Mouse (Mus musculus) liver, postnatal 0 days (tissue): ENCODE data around the gene Npat. TPM values are rescaled to one million over a fixed set of nuclear protein-coding genes. Genes with fewer than 3 reads are reported as not detected.

ENCODE experiments used
- ATAC-seq: fragments of 200-750 bp; cut with Nextera tagmentation; 2 replicates; pipeline ENCODE4 v1.8.0; 2017; ENCODE audit warnings: mild to moderate bottlenecking, moderate library complexity
- DNase-seq: peaks from one replicate; pipeline ENCODE4 v3.0.0-alpha.2; 2016
- H3K27ac ChIP-seq: fragments of 300-500 bp; sonication (generic); 2 replicates; pipeline ENCODE4 v1.5.1; 2014; ENCODE audit warnings: antibody characterized with exemption, moderate library complexity, mild to moderate bottlenecking, low read depth
- H3K27me3 ChIP-seq: fragments of 300-500 bp; sonication (generic); 2 replicates; pipeline ENCODE4 v1.6.1; 2014; ENCODE audit warnings: low read length, control low read depth, mixed read lengths; ENCODE audit not compliant: insufficient read depth
- H3K36me3 ChIP-seq: fragments of 300-500 bp; sonication (generic); replicated peaks from 2 replicates; pipeline ENCODE4 v1.6.1; 2014; ENCODE audit warnings: mild to moderate bottlenecking, control low read depth, low read length, moderate library complexity, mixed read lengths; ENCODE audit not compliant: insufficient read depth
- H3K4me1 ChIP-seq: fragments of 300-500 bp; sonication (generic); 2 replicates; pipeline ENCODE4 v1.6.1; 2014; ENCODE audit warnings: antibody characterized with exemption, mild to moderate bottlenecking, control low read depth; ENCODE audit not compliant: insufficient read depth
- H3K4me2 ChIP-seq: fragments of 300-500 bp; sonication (generic); 2 replicates; pipeline ENCODE4 v1.6.1; 2014; ENCODE audit warnings: low read depth, mild to moderate bottlenecking, low read length, moderate library complexity, mixed read lengths
- H3K4me3 ChIP-seq: fragments of 300-500 bp; sonication (generic); 2 replicates; pipeline ENCODE4 v1.5.1; 2014; ENCODE audit warnings: low read depth, low read length
- H3K9ac ChIP-seq: fragments of 300-500 bp; sonication (generic); replicated peaks from 2 replicates; pipeline ENCODE4 v1.6.1; 2014; ENCODE audit warnings: mild to moderate bottlenecking, moderate library complexity
- H3K9me3 ChIP-seq: fragments of 300-500 bp; sonication (generic); 2 replicates; pipeline ENCODE4 v1.6.1; 2016; ENCODE audit warnings: mild to moderate bottlenecking, control low read depth, low read length, mixed read lengths
- CTCF ChIP-seq: sonication (generic); IDR thresholded peaks from 2 replicates; pipeline ENCODE4 v1.5.1; 2016; ENCODE audit warnings: antibody characterized with exemption, low read depth
- EP300 ChIP-seq: IDR thresholded peaks from 2 replicates; pipeline ENCODE4 v1.6.1; 2016; ENCODE audit warnings: antibody characterized with exemption, low read depth, mild to moderate bottlenecking
- WGBS: fragments of 180-500 bp; shearing (Covaris S2); extraction: QIAGEN DNeasy Blood & Tissue Kit; methylation state at CpG from one replicate; pipeline ENCODE4 v1.1.7; 2014; ENCODE audit not compliant: insufficient replicate concordance; 5-methylcytosine and 5-hydroxymethylcytosine counted together
- polyA plus RNA-seq: library from polyadenylated mRNA; unstranded; fragments of >200 nt; fragmentation: Nextera tagmentation; extraction: Ambion mirVana; gene quantifications from 2 replicates; pipeline ENCODE4 v1.2.1, GENCODE M21; 2015

The Npat gene
- polyA plus RNA-seq, result 3.3 and 3.9 TPM in 2 replicates

DNA sequence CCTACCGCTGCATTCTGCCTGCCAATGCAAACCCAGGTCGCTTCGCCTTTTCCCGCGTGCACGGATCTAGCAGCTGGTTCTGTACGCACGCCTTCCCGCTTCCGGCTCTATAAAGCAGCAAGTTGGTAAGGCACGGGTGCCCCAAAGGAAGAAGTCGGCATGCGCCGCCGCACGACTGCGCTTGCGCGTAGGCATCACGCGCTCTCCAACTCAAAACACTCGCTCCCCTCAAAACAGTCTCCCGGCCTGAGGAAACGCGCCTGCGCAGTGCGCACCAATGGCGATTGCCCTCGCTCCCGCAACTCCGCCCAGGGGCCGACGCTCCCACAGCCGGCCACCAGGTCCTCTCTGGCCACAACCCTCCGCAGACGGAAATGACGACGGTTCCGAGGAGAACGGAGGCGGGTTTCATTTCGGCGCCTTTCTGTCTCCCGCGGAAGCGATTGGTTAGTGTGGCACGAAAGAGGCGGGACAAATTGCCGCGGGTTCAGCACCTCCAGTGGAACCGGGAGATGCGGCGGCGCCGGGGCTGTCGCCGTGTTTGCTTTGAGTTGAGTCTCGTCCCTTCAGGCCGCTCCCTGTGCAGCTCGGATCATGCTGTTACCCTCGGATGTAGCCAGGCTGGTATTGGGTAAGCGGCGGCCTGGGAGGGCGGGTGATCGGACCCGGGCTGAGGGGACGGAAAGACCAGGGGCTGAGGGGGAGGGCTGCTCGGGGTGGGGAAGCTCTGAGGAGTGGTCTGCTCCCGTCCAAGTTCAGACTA is at the start of gene Npat, which contains the start of gene Atm:
Gene Npat (plus strand): TSS at position 490 of the 763 bp plus-strand sequence.
Gene Atm (minus strand): TSS at position 183 of the 763 bp plus-strand sequence.
- peak within 1 kb of the TSS; percentile 93 for H3K9ac ChIP-seq
- peak; percentile 46 for TF ChIP-seq CTCF
- TF ChIP-seq EP300, result no peak
- ATAC-seq, result peak; percentile 99
- peaks cover 11% of the 10 kb centered on the region for H3K4me1 ChIP-seq
- H3K4me3 ChIP-seq, result peak within 1 kb of the TSS; percentile 89
- peaks cover 7% of the 10 kb centered on the region; the same call in 1 of the 2 replicates for H3K36me3 ChIP-seq
- H3K4me2 ChIP-seq, result peak within 1 kb of the TSS; percentile 99
- peak within 1 kb of the TSS; percentile 94 for H3K27ac ChIP-seq
- no peaks in the 10 kb centered on the region for H3K27me3 ChIP-seq
- under 1% methylated on average over 69 of the region's 69 CpGs for WGBS
- no peaks in the 10 kb centered on the region for H3K9me3 ChIP-seq
- peak; percentile 100 for DNase-seq

DNA sequence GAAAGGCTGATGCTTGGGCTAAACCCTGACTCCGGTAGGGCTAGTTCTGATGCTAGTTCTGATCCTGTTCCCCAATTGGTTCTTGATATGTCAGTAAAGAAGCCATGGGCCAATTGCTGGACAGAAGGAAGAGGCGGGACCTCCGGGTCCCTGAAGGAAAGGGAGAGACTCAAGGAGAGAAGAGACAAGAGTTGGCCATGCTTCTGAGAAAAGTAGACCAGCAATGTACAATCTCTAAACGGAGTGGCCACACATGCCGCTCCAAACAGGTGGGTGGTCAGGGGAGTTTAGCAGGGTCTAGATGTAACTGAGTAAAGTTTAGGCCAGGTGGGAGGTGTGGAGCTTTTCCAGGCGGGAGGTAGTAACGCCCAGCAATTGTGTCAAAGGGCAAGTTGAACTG is 28.8 kb upstream of the Npat start:
- Histone ChIP-seq H3K27ac (no peak overlapping the region), H3K4me2 (no peak overlapping the region), H3K4me3 (no peak overlapping the region), H3K27me3 (no peaks in the 10 kb centered on the region), H3K9me3 (no peaks in the 10 kb centered on the region), H3K4me1 (no peaks in the 10 kb centered on the region), H3K36me3 (no peaks in the 10 kb centered on the region; the same call in 1 of the 2 replicates), H3K9ac (no peak overlapping the region)
- DNase-seq (no peak), ATAC-seq (no peak)
- whole genome bisulfite sequencing, result 88% methylated on average over 7 of the region's 7 CpGs
- no peak for TF ChIP-seq CTCF
- TF ChIP-seq EP300, result no peak

DNA sequence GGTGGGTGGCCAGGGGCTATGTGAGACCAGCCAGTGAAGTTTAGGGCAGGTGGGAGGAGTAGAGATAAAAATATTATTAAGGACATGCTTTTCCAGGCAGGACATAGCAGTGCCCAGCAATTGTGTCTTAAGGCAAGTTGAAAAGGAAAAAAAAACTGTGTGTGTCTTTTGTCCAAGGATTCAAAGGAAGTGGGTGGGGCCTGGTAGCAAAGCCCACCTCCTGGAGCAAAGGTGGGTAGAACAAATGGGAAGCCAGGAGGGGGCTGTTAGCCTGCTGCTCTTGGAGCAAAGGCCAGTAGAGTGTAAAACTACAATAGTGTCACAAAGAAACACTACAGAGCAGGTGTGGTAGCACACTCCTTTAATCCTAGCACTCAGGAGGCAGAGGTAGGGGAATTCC is 22.8 kb upstream of the Npat start:
- ATAC-seq (no peak), DNase-seq (no peak)
- H3K9ac ChIP-seq, result no peak overlapping the region

DNA sequence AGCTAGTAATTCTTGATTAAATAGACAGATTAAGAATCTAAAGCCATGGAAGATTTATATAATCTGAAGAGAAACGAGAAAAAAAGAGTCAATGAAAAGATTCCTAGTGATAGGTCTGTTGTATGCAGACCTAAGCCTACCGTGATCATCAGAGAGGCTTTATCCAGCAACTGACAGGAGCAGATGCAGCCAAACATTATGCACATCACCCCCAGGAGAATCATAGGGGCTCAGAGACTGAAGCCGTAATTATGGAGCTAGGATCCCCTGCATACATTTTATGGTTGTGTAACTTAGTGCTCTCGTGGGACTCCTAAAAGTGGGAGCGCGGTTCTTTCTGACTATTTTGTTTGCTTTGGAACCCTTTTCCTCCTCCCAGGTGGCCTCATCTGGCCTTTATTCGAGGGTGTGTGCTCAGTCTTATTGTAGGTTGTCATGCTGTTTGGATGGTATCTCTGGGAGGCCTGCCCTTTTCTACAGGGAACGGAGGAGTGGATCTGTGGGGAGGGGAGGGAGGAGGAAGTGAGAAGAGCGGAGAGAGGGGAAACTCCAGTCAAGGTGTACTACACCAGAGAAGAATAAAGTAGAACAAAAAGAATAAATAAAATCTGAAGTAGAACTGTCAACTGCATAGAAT is 19.4 kb upstream of the Npat start:
- ATAC-seq (no peak), DNase-seq (no peak)
- H3K9ac ChIP-seq, result no peak overlapping the region
- H3K36me3 ChIP-seq, result peaks cover 7% of the 10 kb centered on the region
- TF ChIP-seq CTCF (no peak), EP300 (no peak)
- H3K27me3 ChIP-seq, result no peaks in the 10 kb centered on the region
- 80% methylated on average over 9 of the region's 9 CpGs for WGBS
- H3K27ac ChIP-seq, result no peak overlapping the region
- no peaks in the 10 kb centered on the region for H3K9me3 ChIP-seq
- no peak overlapping the region for H3K4me3 ChIP-seq
- no peak overlapping the region for H3K4me2 ChIP-seq
- H3K4me1 ChIP-seq, result no peaks in the 10 kb centered on the region

More for the DNA sequence above, 22.8 kb upstream of the Npat start:
- no peak overlapping the region for H3K4me3 ChIP-seq
- H3K4me1 ChIP-seq, result no peaks in the 10 kb centered on the region
- peaks cover 4% of the 10 kb centered on the region; the same call in 1 of the 2 replicates for H3K36me3 ChIP-seq
- H3K4me2 ChIP-seq, result no peak overlapping the region
- TF ChIP-seq CTCF (no peak), EP300 (no peak)
- H3K9me3 ChIP-seq, result no peaks in the 10 kb centered on the region
- H3K27ac ChIP-seq, result no peak overlapping the region
- no peaks in the 10 kb centered on the region for H3K27me3 ChIP-seq

DNA sequence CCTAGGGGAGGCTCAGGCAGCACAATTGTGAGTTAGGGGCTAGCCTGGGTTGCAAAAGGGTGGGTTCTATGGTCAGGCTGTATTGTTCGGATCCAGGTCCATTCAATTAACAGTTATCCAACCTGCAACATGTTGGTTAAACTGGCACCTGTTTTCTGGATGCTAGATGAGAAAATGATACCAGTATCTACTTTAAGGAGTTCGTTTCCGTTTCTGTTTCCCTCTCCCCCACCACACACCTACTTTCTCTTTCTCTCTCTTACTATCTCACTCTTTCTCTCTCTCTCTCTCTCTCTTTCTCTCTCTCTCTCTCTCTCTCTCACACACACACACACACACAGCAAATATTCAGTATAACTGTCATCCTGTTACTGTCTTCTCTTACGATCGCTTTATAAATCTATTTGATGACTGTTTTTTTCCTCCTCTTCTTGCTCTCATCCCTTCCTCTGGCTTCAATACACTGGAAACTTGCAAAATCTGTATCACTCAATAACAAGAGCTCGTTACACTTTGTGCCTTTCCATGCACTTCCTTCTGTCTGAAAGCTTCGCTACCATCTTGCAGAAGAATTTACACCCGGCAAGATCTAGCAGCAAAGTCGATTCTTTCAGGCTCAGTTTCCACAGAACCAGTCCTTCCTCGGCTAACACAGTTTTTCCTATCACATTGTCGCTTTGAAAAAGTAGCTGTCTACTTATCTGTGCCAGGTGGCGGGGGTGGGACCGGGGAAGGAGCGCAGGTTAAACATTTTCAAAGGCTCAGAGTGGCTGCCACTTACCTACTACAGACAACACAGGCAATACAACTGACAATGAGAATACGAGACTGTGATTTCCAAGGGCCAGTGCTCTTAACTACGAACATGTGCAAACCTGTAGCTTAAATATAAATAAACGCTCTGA is 1.2 kb upstream of the Npat start:
- Histone ChIP-seq H3K9me3 (no peaks in the 10 kb centered on the region), H3K4me1 (peaks cover 11% of the 10 kb centered on the region), H3K36me3 (peaks cover 7% of the 10 kb centered on the region; the same call in 1 of the 2 replicates), H3K9ac (peak overlapping the region; percentile 71), H3K4me2 (peak overlapping the region; percentile 99), H3K27me3 (no peaks in the 10 kb centered on the region), H3K27ac (peak overlapping the region; percentile 82), H3K4me3 (peak overlapping the region; percentile 89)
- no peak for ATAC-seq
- 9% methylated on average over 17 of the region's 17 CpGs for WGBS
- no peak for TF ChIP-seq EP300
- no peak for TF ChIP-seq CTCF
- DNase-seq, result peak; percentile 45
